Mouse (Mus musculus) erythroblast, embryonic 14.5 days (primary cell): Measurements from ENCODE around the gene Ropn1l.

Source experiments
- GATA1 ChIP-seq: IDR thresholded peaks from 2 replicates; pipeline ENCODE4 v1.6.1; 2012; ENCODE audit warnings: low read length, inconsistent platforms, mixed read lengths
- TAL1 ChIP-seq: IDR thresholded peaks from 3 replicates; pipeline ENCODE4 v1.6.1; 2012; ENCODE audit warnings: low read length, inconsistent platforms, mixed read lengths

DNA sequence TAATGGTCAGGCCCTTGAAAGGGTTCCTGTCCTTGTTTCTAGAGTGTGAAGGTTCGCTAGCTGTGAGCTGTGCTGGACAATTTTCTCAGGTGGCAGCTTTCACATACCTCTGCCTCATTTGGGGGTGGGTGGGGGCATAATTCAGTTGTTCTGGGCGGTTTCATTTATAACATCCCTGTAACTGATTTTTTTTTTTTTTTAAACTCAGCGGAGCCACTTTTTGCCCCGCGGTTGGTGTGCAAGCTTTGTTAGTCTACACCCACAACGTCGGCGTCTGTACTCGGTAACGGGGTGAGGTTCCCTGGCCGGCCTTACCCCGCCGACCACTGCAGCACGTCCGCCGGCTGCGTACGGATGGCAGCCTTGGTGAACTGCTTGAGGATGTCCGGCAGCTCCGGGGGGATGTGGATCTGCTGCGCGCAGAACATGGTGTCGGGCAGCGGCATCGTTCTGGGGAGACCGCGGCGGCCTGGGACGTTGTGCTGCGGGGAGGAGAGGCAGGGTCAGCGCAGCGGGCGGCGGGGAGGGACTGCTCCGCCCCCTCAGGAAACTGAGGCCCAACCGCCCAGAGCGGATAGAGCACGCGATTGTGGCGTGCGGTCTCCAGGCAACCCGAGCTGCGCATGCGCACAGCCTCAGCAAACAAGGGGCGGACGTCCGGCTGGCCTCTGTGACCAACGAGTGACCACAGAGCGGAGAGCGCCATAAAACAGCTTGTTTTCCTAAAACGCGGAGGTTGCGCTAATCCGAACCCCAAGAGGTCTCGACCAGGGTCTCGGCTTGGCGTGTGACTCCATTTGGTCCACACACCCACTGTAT lies at the start of gene Ropn1l:
- TF ChIP-seq TAL1 (no peak), GATA1 (no peak)
